Mouse (Mus musculus) lung, adult 2 months (tissue): ENCODE data around the gene Rpn2. TPM values are rescaled to one million over a fixed set of nuclear protein-coding genes. Genes with fewer than 3 reads are reported as not detected.

Source experiments
- DNase-seq: peaks from one replicate; pipeline ENCODE4 v3.0.0; 2022
- H3K4me1 ChIP-seq: fragments of 200-500 bp; 2 replicates; pipeline ENCODE4 v1.6.1; 2011; ENCODE audit warnings: low read length; ENCODE audit not compliant: control insufficient read depth, insufficient read depth
- H3K4me3 ChIP-seq: fragments of 200-500 bp; replicated peaks from 2 replicates; pipeline ENCODE3; 2011; ENCODE audit warnings: low read depth, mild to moderate bottlenecking, control low read depth, low read length; ENCODE audit errors: extremely low read depth
- CTCF ChIP-seq: fragments of 200-500 bp; IDR thresholded peaks from 2 replicates; pipeline ENCODE4 v1.5.1; 2011; ENCODE audit warnings: mild to moderate bottlenecking, low read length, control low read depth; ENCODE audit not compliant: insufficient read depth
- POLR2A ChIP-seq: fragments of 200-500 bp; IDR thresholded peaks from 2 replicates; pipeline ENCODE4 v1.6.1; 2011; ENCODE audit warnings: low read depth, mild to moderate bottlenecking, control low read depth, low read length, borderline replicate concordance; ENCODE audit errors: extremely low read depth
- WGBS: fragments of 180-500 bp; shearing (Covaris S2); methylation state at CpG from one replicate; pipeline ENCODE4 v1.1.7; 2018; 5-methylcytosine and 5-hydroxymethylcytosine counted together
- polyA plus RNA-seq: library from polyadenylated mRNA; depleted of rRNA; stranded (reverse); fragments of >200 nt; gene quantifications from 2 replicates; pipeline ENCODE4 v1.2.3, GENCODE M21; 2012; rRNA removed

Rpn2 gene
- 179 and 205 TPM in 2 replicates for polyA plus RNA-seq

DNA sequence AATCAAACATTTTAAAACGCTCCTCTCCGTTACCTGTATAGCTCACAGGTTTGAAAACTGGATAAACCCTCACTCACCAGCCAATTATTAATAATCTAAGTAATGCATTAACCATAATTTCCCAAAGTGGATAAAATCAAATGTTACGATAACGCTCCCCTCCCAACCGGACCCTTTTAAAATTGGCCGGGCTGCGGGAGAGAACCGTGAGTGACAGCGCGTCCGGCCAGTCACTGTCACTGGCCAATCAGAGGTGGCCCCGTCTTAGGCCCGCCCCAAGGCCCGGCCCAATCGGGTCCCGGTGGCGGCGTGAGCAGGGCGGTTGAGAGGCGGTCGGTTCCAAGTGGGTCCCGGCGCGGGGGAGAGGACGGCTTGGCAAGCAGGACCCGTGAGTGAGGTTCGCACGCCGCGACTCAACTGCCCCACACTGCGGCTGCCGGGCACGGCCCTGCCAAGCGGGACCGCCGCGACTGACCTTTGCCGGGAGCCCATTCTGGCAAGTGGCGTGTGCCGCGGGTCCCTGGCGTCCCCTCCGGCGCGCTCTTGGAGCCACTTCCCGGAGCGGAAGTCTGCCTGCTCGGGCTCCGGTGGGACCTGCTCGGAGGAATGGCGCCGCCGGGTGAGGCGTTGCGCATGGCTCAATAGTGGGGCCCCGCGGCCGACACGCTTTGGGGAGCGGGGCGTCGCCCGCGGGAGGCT is at the start of gene Rpn2:
TSS of gene Rpn2 (plus strand) at position 301 of the 699 bp plus-strand sequence.
- Histone ChIP-seq H3K4me1 (peaks cover 6% of the 10 kb centered on the region), H3K4me3 (peak within 1 kb of the TSS; percentile 79)
- TF ChIP-seq POLR2A: peak; percentile 54; the same call in 1 of the 2 replicates
- TF ChIP-seq CTCF: no peak
- peak; percentile 97 for DNase-seq
- 1% methylated on average over 64 of the region's 64 CpGs for WGBS

DNA sequence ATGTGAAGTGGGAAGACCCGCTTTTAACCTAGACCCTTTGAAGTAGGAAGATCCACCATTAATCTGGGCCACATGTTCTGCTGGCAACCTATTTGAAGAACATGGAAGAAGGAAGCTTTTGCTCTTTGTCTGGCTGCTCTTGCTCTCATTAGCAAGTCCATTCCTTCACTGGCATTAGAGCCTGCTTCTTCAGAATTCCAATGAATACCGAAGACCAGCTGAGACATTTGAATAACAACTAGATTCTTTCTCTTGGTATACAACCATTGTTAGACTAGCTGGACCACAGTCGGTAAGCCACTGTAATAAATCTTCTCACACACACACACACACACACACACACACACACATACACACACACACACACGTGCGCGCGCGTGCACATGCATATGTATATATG is 42.9 kb upstream of the Rpn2 start:
- DNase-seq: no peak
- WGBS: 92% methylated on average over 8 of the region's 8 CpGs
- Histone ChIP-seq H3K4me1 (no peaks in the 10 kb centered on the region), H3K4me3 (no peak overlapping the region)
- no peak for TF ChIP-seq POLR2A
- TF ChIP-seq CTCF: no peak

DNA sequence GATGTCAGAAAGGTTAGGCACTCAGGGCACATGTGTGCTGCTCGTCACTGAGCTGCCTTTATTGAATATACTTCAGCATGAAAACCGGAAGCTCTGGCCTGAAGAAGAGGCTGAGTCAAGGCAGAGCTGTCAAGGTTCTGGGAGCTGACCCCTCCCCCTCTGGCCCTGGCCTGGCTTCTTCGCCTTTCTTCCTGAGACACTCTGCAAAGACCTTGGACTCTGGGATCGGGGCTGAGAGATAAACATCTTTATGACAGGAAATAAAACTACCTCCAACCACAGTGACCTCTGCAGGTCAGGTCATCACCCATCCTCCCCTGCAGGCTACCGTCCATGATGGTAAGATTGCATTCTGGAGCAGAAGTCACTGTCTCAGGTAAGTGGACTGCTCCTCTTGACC is 33.8 kb upstream of the Rpn2 start:
- no peak overlapping the region for H3K4me3 ChIP-seq
- DNase-seq: no peak
- WGBS: 24% methylated on average over 5 of the region's 5 CpGs
- no peaks in the 10 kb centered on the region for H3K4me1 ChIP-seq
- TF ChIP-seq POLR2A (no peak), CTCF (no peak)

DNA sequence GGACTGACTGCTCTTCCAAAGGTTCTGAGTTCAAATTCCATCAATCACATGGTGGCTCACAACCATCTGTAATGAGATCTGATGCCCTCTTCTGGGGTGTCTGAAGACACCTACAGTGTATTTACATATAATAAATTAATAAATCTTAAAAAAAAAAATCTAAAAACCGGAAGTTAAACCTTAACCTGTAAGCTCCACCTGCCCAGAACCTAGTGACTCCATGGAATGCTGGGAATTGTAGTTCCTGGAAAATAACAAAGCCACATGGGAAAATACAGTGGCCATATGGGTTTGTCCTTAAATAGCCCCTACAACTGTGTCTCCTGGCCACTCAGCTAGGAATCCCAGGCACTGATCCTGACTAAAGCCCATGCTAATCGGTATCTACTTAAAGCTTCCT is 33.2 kb upstream of the Rpn2 start:
- H3K4me1 ChIP-seq: no peaks in the 10 kb centered on the region
- DNase-seq: no peak
- TF ChIP-seq CTCF (no peak), POLR2A (no peak)
- 71% methylated on average over 2 of the region's 2 CpGs for WGBS
- H3K4me3 ChIP-seq: no peak overlapping the region

DNA sequence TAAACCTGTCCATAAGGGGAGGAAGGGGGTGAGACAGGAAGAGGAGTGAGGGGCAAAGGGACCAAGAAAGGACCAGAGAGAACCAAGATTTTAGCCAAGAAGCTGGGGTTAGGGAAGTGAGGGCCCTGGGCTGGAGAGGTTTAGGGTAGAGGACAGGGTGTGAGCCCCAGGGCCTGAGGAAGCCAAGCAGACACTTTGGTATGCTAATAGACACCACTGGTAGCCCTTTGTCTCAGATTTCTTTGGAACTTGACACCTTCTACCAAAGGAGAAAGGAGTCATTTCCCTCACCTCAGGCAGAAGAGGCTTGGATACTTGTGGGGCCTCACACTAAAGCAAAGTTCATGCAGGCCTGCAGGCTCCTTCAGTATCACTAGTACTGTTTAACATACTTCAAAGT is 30.7 kb upstream of the Rpn2 start:
- Histone ChIP-seq H3K4me3 (no peak overlapping the region), H3K4me1 (no peaks in the 10 kb centered on the region)
- DNase-seq: no peak
- TF ChIP-seq CTCF: no peak
- no peak for TF ChIP-seq POLR2A

DNA sequence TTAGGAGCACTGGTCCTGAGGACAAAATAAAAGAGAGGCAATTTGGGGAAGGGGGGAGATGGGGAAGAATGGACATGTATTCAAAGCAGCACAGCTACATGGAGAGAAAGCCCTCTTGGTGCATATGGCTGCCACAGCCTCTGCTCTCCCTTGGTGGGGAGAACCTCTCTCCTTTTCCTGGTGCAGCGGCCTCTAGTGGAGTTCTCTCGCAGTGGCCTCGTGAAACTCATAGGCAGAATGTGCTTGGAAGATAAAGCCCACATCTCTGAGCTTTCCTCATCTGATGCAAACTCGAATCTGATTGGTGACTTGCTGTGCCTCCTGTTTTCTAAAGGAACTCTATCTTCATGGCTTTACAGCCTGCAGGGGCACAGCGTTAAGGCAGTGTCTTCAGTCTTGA is 19.1 kb upstream of the Rpn2 start:
- TF ChIP-seq POLR2A: no peak
- TF ChIP-seq CTCF: peak; percentile 85
- Histone ChIP-seq H3K4me1 (no peaks in the 10 kb centered on the region), H3K4me3 (no peak overlapping the region)
- peak; percentile 62 for DNase-seq
- WGBS: 4% methylated on average over 5 of the region's 5 CpGs

DNA sequence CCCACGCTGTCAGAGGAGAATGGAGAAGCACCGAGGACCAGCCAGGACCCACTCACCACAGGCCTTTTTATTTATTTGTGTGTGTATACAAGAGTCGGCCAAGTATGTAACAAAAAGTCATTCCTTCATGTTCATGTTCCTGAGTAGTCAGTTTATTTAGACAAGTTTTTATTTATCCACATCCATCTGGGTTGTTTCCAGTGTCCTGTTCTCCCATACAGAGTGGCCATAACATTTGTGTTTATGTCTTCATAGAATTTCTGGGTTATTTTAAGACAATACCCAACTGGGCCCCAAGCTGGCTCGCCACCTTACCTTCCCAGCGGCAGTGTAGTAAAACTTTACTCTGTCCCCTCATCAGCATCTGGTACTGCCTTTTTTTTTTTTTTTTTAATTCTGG is 16.9 kb upstream of the Rpn2 start:
- TF ChIP-seq POLR2A (no peak), CTCF (no peak)
- H3K4me1 ChIP-seq: no peaks in the 10 kb centered on the region
- DNase-seq: no peak
- no peak overlapping the region for H3K4me3 ChIP-seq
- WGBS: 57% methylated on average over 5 of the region's 5 CpGs

DNA sequence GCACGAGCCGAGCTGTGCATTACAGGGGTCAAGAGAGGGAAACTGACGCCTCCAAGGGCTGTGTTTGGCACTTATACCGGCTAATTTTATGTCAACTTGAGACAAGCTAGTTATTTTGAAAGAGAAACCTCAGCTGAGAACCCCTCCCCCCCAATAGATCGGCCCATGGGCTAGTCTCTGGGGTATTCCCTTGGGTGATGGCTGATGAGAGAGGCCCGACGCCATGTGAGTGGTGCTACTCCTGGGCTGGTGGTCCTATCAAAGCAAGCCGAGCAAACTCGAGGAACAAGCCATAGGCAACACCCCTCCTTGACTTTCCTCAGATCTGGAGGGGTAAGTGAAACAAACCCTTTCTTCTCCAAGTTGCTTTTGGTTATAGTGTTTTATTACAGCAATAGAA is 16.3 kb upstream of the Rpn2 start:
- 52% methylated on average over 9 of the region's 9 CpGs for WGBS
- TF ChIP-seq CTCF (no peak), POLR2A (no peak)
- no peak for DNase-seq
- no peak overlapping the region for H3K4me3 ChIP-seq
- H3K4me1 ChIP-seq: no peaks in the 10 kb centered on the region

DNA sequence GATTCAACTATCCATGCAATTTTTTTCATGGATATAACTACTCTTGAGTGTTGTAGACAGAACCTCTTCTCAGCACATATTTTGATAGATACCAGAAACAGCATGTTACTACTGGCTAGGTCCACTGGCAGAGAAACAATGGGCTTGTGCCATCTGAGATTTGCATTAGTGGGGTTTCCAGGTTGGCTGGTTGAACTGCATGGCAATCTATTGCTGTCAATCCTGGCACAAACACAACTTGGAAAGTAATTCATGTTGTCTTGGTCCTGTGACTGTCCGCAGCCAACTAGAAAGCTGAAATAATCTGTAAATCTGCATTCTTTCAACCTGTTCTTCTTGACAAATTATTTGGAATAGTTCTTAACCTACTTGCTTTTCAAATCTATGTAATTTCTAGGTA is 15.7 kb upstream of the Rpn2 start:
- WGBS: 87% methylated on average over 1 of the region's 1 CpGs
- Histone ChIP-seq H3K4me3 (no peak overlapping the region), H3K4me1 (no peaks in the 10 kb centered on the region)
- TF ChIP-seq CTCF: no peak
- no peak for TF ChIP-seq POLR2A
- DNase-seq: no peak

DNA sequence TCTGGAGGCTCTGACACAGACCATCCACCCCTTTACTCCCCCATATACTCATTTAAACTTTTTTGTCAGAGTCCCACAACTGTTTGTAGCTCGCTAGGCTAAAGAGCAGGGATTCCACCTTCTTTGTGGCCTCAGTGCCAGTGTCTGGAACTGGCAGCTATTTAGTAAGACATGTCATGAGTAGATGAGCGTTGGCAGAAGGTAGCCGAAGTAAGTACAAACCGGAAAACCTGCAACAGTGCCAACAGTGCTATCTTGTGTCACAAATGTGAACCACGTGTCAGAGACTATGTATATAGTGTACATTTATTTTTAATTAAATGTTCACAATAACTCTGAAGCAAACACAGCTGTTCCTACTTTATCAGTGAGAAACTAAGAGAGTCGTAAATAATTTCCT is 15.0 kb upstream of the Rpn2 start:
- TF ChIP-seq POLR2A: no peak
- no peak for TF ChIP-seq CTCF
- Histone ChIP-seq H3K4me3 (no peak overlapping the region), H3K4me1 (no peaks in the 10 kb centered on the region)
- DNase-seq: no peak
- WGBS: 59% methylated on average over 6 of the region's 6 CpGs

DNA sequence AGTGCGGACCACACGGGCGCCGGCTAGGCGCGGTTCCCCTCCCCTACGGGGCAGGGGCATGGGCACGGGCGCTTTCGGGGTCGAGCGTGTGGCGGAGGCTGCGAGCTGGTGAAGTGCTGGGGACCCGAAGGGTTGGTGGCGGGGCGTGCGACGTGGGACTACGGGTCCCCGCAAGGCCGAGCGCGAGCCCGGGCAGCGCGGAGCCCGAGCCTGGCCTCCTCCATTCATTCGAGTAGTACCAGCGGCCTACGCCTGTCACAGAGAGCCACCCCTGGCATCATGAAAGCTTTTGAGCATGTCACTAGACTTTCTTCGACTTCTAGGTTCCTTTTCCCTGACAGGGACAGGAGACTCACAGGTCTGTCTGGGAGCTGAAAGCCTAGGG is 591 bp downstream of the Rpn2 start, which contains the start of gene Mroh8:
TSS of gene Mroh8 (minus strand) at position 134 of the 385 bp plus-strand sequence.
- peak within 1 kb of the TSS; percentile 79 for H3K4me3 ChIP-seq
- no peak for DNase-seq
- WGBS: 0% methylated on average over 31 of the region's 32 CpGs
- no peak for TF ChIP-seq CTCF
- no peak for TF ChIP-seq POLR2A
- peaks cover 6% of the 10 kb centered on the region for H3K4me1 ChIP-seq

DNA sequence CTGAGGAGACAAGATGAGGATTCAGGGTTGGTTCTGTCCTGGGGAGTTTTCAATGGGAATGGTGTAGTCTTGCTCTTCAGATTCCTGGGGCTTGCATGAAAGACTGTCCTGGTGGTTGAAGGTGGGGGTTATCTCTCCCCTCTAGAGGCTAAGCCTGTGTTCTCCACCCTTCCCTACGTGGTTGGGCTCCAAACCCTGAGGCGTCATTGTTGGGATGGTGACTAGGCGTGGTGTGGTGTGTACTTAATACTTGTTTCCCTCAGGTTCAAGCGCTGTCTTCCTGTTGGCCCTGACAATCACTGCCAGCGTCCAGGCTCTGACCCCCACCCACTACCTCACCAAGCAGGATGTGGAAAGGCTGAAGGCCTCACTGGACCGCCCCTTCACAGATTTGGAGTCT is 4.5 kb downstream of the Rpn2 start:
- Histone ChIP-seq H3K4me3 (no peak overlapping the region), H3K4me1 (peaks cover 6% of the 10 kb centered on the region)
- 54% methylated on average over 6 of the region's 6 CpGs for WGBS
- no peak for DNase-seq
- TF ChIP-seq CTCF (no peak), POLR2A (no peak)
